Mouse (Mus musculus) erythroblast, embryonic 14.5 days (primary cell): Measurements from ENCODE around the gene Vrk1. TPM values are rescaled to one million over a fixed set of nuclear protein-coding genes. Genes with fewer than 3 reads are reported as not detected.

Experiments used
- H3K27me3 ChIP-seq: 2 replicates; pipeline ENCODE4 v1.6.1; 2012; ENCODE audit warnings: inconsistent platforms; ENCODE audit not compliant: control insufficient read depth
- H3K36me3 ChIP-seq: 2 replicates; pipeline ENCODE4 v1.6.1; 2012; ENCODE audit warnings: mild to moderate bottlenecking, inconsistent platforms; ENCODE audit not compliant: control insufficient read depth
- H3K4me1 ChIP-seq: 2 replicates; pipeline ENCODE4 v1.6.1; 2012; ENCODE audit warnings: inconsistent platforms; ENCODE audit not compliant: control insufficient read depth
- H3K4me3 ChIP-seq: replicated peaks from 2 replicates; pipeline ENCODE3; 2012; ENCODE audit warnings: moderate library complexity, mild to moderate bottlenecking, inconsistent platforms
- H3K9me3 ChIP-seq: 2 replicates; pipeline ENCODE4 v1.6.1; 2012; ENCODE audit warnings: low read length, inconsistent platforms, mixed read lengths; ENCODE audit not compliant: control insufficient read depth
- GATA1 ChIP-seq: IDR thresholded peaks from 2 replicates; pipeline ENCODE4 v1.6.1; 2012; ENCODE audit warnings: low read length, inconsistent platforms, mixed read lengths
- TAL1 ChIP-seq: IDR thresholded peaks from 3 replicates; pipeline ENCODE4 v1.6.1; 2012; ENCODE audit warnings: low read length, inconsistent platforms, mixed read lengths
- polyA plus RNA-seq: library from polyadenylated mRNA; stranded (reverse); fragments of >175 nt; gene quantifications from 2 replicates; pipeline ENCODE4 v1.2.3, GENCODE M21; 2012

Gene Vrk1
- polyA plus RNA-seq, 1 experiment: 6.7 TPM

- Histone ChIP-seq H3K9me3 (no peaks in the 10 kb centered on the region), H3K4me3 (no peak overlapping the region), H3K36me3 (peaks cover 88% of the 10 kb centered on the region), H3K27me3 (no peaks in the 10 kb centered on the region), H3K4me1 (peaks cover 83% of the 10 kb centered on the region)
- TF ChIP-seq TAL1 (no peak), GATA1 (no peak)
These were observed 6.4 kb downstream of the Vrk1 start for GRCm38 (mm10) chr12:106016265-106017012.

- TF ChIP-seq GATA1: no peak
- no peak for TF ChIP-seq TAL1
- Histone ChIP-seq H3K4me3 (no peak overlapping the region), H3K36me3 (peaks cover 94% of the 10 kb centered on the region), H3K27me3 (no peaks in the 10 kb centered on the region), H3K9me3 (no peaks in the 10 kb centered on the region), H3K4me1 (peaks cover 89% of the 10 kb centered on the region)
These were observed 10.0 kb downstream of the Vrk1 start for GRCm38 (mm10) chr12:106020063-106020462.

GRCm38 (mm10) chr12:106023652-106024051 is 13.6 kb downstream of the Vrk1 start:
- TF ChIP-seq GATA1: no peak
- Histone ChIP-seq H3K27me3 (no peaks in the 10 kb centered on the region), H3K4me3 (no peak overlapping the region), H3K36me3 (peaks cover 80% of the 10 kb centered on the region), H3K9me3 (no peaks in the 10 kb centered on the region; the same call in 1 of the 2 replicates), H3K4me1 (peaks cover 95% of the 10 kb centered on the region)

GRCm38 (mm10) chr12:106025416-106025815 is 15.4 kb downstream of the Vrk1 start:
- Histone ChIP-seq H3K9me3 (peaks cover 2% of the 10 kb centered on the region; the same call in 1 of the 2 replicates), H3K4me3 (peak overlapping the region; percentile 63), H3K27me3 (no peaks in the 10 kb centered on the region), H3K4me1 (peaks cover 96% of the 10 kb centered on the region), H3K36me3 (peaks cover 78% of the 10 kb centered on the region)
- TF ChIP-seq TAL1 (no peak), GATA1 (no peak)

GRCm38 (mm10) chr12:106026385-106027134 is 16.5 kb downstream of the Vrk1 start:
- TF ChIP-seq TAL1 (peak; percentile 43; the same call in 1 of the 3 replicates), GATA1 (no peak)
- Histone ChIP-seq H3K4me3 (peak overlapping the region; percentile 63), H3K36me3 (peaks cover 76% of the 10 kb centered on the region), H3K27me3 (no peaks in the 10 kb centered on the region), H3K9me3 (peaks cover 2% of the 10 kb centered on the region; the same call in 1 of the 2 replicates), H3K4me1 (peaks cover 96% of the 10 kb centered on the region)

- peak overlapping the region; percentile 63 for H3K4me3 ChIP-seq
- TF ChIP-seq GATA1 (no peak), TAL1 (no peak)
- no peaks in the 10 kb centered on the region for H3K27me3 ChIP-seq
- peaks cover 2% of the 10 kb centered on the region; the same call in 1 of the 2 replicates for H3K9me3 ChIP-seq
- peaks cover 95% of the 10 kb centered on the region for H3K4me1 ChIP-seq
- H3K36me3 ChIP-seq: peaks cover 76% of the 10 kb centered on the region
These were observed 17.3 kb downstream of the Vrk1 start for GRCm38 (mm10) chr12:106027372-106027771.

- Histone ChIP-seq H3K9me3 (peaks cover 2% of the 10 kb centered on the region; the same call in 1 of the 2 replicates), H3K4me1 (peaks cover 87% of the 10 kb centered on the region), H3K27me3 (no peaks in the 10 kb centered on the region), H3K36me3 (peaks cover 75% of the 10 kb centered on the region), H3K4me3 (peak overlapping the region; percentile 19)
- no peak for TF ChIP-seq GATA1
- no peak for TF ChIP-seq TAL1
These were observed 19.6 kb downstream of the Vrk1 start for GRCm38 (mm10) chr12:106029582-106029981.

GRCm38 (mm10) chr12:106030146-106030745 is 20.2 kb downstream of the Vrk1 start:
- Histone ChIP-seq H3K36me3 (peaks cover 76% of the 10 kb centered on the region), H3K4me1 (peaks cover 87% of the 10 kb centered on the region), H3K4me3 (no peak overlapping the region), H3K9me3 (peaks cover 2% of the 10 kb centered on the region; the same call in 1 of the 2 replicates), H3K27me3 (no peaks in the 10 kb centered on the region)
- TF ChIP-seq GATA1 (no peak), TAL1 (no peak)

- TF ChIP-seq TAL1: no peak
- no peak for TF ChIP-seq GATA1
- Histone ChIP-seq H3K27me3 (no peaks in the 10 kb centered on the region), H3K36me3 (peaks cover 76% of the 10 kb centered on the region), H3K4me1 (peaks cover 84% of the 10 kb centered on the region), H3K9me3 (peaks cover 2% of the 10 kb centered on the region; the same call in 1 of the 2 replicates), H3K4me3 (no peak overlapping the region)
These were observed 20.8 kb downstream of the Vrk1 start for GRCm38 (mm10) chr12:106030796-106031195.
